Mouse (Mus musculus) liver, embryonic 14.5 days (tissue): ENCODE measurements around the gene Ttc6. TPM values are rescaled to one million over a fixed set of nuclear protein-coding genes. Genes with fewer than 3 reads are reported as not detected.

Experiments used
- ATAC-seq: fragments of 200-750 bp; cut with Nextera tagmentation; 2 replicates; pipeline ENCODE4 v1.8.0; 2017; ENCODE audit warnings: moderate number of reproducible peaks, mild to moderate bottlenecking, moderate library complexity; ENCODE audit not compliant: insufficient read depth
- DNase-seq, 3 experiments: peaks; one replicate each; pipeline ENCODE4 v3.0.0-alpha.2; 2012 to 2013; ENCODE audit warnings: low read depth in 3 of 3, low spot score in 3 of 3
- H3K27ac ChIP-seq: fragments of 300-500 bp; sonication (generic); 2 replicates; pipeline ENCODE4 v1.5.1; 2014; ENCODE audit warnings: moderate library complexity, mild to moderate bottlenecking, control low read depth, inconsistent platforms
- H3K27me3 ChIP-seq: fragments of 300-500 bp; sonication (generic); 2 replicates; pipeline ENCODE4 v1.6.1; 2014; ENCODE audit warnings: mild to moderate bottlenecking, low read length, moderate library complexity; ENCODE audit not compliant: control insufficient read depth, insufficient read depth
- H3K36me3 ChIP-seq: fragments of 300-500 bp; sonication (generic); replicated peaks from 2 replicates; pipeline ENCODE4 v1.6.1; 2014; ENCODE audit warnings: low read depth; ENCODE audit not compliant: control insufficient read depth, insufficient read depth
- H3K4me1 ChIP-seq, 2 experiments: fragments of 200-500 bp in 1 of 2; fragments of 300-500 bp in 1 of 2; sonication (generic) in 1 of 2; replicated peaks; 2 replicates each; pipeline ENCODE4 v1.6.1; 2012 to 2014; ENCODE audit warnings: antibody characterized with exemption in 1 of 2, inconsistent platforms in 1 of 2, low read length in 1 of 2; ENCODE audit not compliant: control insufficient read depth in 2 of 2, insufficient read depth in 2 of 2
- H3K4me2 ChIP-seq: fragments of 300-500 bp; sonication (generic); 2 replicates; pipeline ENCODE4 v1.6.1; 2014; ENCODE audit warnings: low read depth, mild to moderate bottlenecking, control low read depth, moderate library complexity
- H3K4me3 ChIP-seq, 2 experiments: fragments of 200-500 bp in 1 of 2; fragments of 300-500 bp in 1 of 2; sonication (generic) in 1 of 2; 2 replicates each; pipeline ENCODE4 v1.5.1; 2012 to 2014; ENCODE audit warnings: low read depth in 2 of 2, low read length in 2 of 2, mild to moderate bottlenecking in 2 of 2, control low read depth in 1 of 2, inconsistent platforms in 1 of 2, moderate library complexity in 1 of 2; ENCODE audit not compliant: insufficient read depth in 1 of 2
- H3K9ac ChIP-seq: fragments of 300-500 bp; sonication (generic); replicated peaks from 2 replicates; pipeline ENCODE4 v1.6.1; 2014; ENCODE audit warnings: mild to moderate bottlenecking, control low read depth, moderate library complexity
- H3K9me3 ChIP-seq: fragments of 300-500 bp; sonication (generic); 2 replicates; pipeline ENCODE4 v1.6.1; 2016; ENCODE audit warnings: low read length, mixed read lengths; ENCODE audit not compliant: control insufficient read depth
- CTCF ChIP-seq: IDR thresholded peaks from 2 replicates; pipeline ENCODE4 v1.5.1; 2016; ENCODE audit warnings: antibody characterized with exemption, low read depth, control low read depth
- EP300 ChIP-seq: IDR thresholded peaks from 2 replicates; pipeline ENCODE4 v1.6.1; 2016; ENCODE audit warnings: antibody characterized with exemption, low read depth
- WGBS: fragments of 180-500 bp; shearing (Covaris S2); extraction: QIAGEN DNeasy Blood & Tissue Kit; methylation state at CpG from one replicate; pipeline ENCODE4 v1.1.7; 2014; ENCODE audit not compliant: insufficient replicate concordance; 5-methylcytosine and 5-hydroxymethylcytosine counted together
- polyA plus RNA-seq, 2 experiments: library from polyadenylated mRNA; depleted of rRNA in 1 of 2; stranded (reverse) in 1 of 2; unstranded in 1 of 2; fragments of >200 nt; fragmentation: Nextera tagmentation in 1 of 2; extraction: Ambion mirVana in 1 of 2; gene quantifications; 2 replicates each; pipeline versions ENCODE4 v1.2.1 to v1.2.3; 2012 to 2014

The Ttc6 gene
- polyA plus RNA-seq, 2 experiments, result 0.04 to 0.08 TPM

GRCm38 (mm10) chr12:57541931-57542745 is 21.8 kb upstream of the Ttc6 start:
- TF ChIP-seq CTCF (no peak), EP300 (no peak)
- no peak overlapping the region; a peak in 2 of 4 replicates for H3K4me3 ChIP-seq
- no peak overlapping the region for H3K27ac ChIP-seq
- WGBS, result 4% methylated on average over 45 of the region's 46 CpGs
- ATAC-seq, result no peak
- peak overlapping the region; percentile 46 for H3K4me2 ChIP-seq
- DNase-seq, result no peak
- no peak overlapping the region for H3K9ac ChIP-seq
- no peaks in the 10 kb centered on the region for H3K9me3 ChIP-seq
- peaks cover 91% of the 10 kb centered on the region for H3K27me3 ChIP-seq
- H3K4me1 ChIP-seq, result no peaks in the 10 kb centered on the region
- H3K36me3 ChIP-seq, result no peaks in the 10 kb centered on the region

DNA sequence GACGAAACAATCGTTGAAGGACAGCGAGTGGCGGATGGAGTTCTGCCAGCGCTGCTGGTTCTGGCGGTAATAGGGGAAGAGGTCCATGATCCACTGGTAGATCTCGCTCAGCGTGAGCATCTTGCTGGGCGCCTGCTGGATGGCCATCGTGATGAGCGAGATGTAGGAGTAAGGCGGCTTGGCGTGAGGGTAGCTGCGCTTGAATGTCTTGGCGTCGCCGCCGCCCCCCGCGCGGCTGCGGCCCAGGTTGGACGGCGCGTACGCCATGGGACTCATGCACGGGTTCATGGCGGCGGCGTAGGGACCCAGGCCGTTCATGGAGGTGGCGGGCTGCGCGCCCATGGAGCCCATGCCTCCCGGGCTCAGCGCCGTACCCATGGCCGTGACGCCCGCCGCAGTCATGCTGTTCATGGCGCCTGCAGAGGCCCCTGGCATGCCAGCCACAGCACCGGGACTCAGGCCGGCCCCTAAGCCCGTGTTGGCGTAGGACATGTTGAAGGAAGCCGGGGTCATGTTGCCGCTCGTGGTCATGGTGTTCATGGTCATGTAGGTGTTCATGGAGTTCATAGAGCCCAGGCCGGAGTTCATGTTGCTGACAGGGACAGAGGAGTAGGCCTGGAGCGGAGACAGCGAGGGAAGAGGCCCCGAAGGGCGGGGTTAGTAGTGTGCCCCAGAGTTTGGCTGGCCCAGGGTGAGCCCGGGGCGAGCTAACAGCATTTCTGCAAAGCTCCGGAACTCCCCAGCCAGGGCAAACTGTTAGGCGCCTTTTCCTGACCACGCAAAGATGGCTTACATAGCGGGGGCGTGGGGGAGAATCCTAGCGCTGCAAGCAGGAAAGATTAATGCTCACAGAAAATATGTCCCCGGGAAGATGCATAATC is 20.9 kb upstream of the Ttc6 start:
- 2% methylated on average over 63 of the region's 63 CpGs for WGBS
- TF ChIP-seq CTCF, result no peak
- TF ChIP-seq EP300, result no peak
- peaks cover 96% of the 10 kb centered on the region for H3K27me3 ChIP-seq
- no peak overlapping the region for H3K9ac ChIP-seq
- peak overlapping the region; percentile 46 for H3K4me2 ChIP-seq
- no peaks in the 10 kb centered on the region for H3K4me1 ChIP-seq
- DNase-seq (no peak), ATAC-seq (no peak)
- no peak overlapping the region for H3K27ac ChIP-seq
- no peaks in the 10 kb centered on the region for H3K36me3 ChIP-seq
- H3K4me3 ChIP-seq, result peak overlapping the region; percentile 8 to 16; a peak in 2 of 4 replicates
- no peaks in the 10 kb centered on the region for H3K9me3 ChIP-seq

DNA sequence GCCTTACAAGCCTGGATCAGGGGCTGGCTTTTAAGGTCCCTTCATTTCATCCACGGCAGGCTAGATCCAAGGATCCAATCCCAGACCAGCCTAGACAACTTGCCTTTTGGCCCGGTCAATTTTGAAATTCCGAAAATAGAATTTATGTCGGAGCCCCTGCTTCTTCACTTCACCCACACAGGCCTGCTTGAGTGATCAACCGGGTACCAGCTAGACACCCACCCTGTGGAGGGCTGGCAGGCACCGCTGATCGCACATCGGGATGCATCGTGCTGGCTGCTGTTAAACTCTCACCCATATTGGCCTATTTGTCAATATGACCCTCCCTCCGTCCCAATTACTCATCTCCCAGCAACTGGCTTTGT is 20.3 kb upstream of the Ttc6 start:
- Histone ChIP-seq H3K4me3 (0 out of 4 replicates have a peak overlapping the region, but pooled peaks of 1 of the 2 experiments have one; percentile 13), H3K27ac (no peak overlapping the region), H3K36me3 (no peaks in the 10 kb centered on the region), H3K9me3 (no peaks in the 10 kb centered on the region), H3K4me1 (no peaks in the 10 kb centered on the region), H3K9ac (no peak overlapping the region), H3K27me3 (peaks cover 96% of the 10 kb centered on the region), H3K4me2 (peak overlapping the region; percentile 46)
- WGBS, result 3% methylated on average over 10 of the region's 10 CpGs
- no peak for ATAC-seq
- no peak for DNase-seq
- TF ChIP-seq CTCF (no peak), EP300 (no peak)

- H3K27me3 ChIP-seq, result peaks cover 96% of the 10 kb centered on the region
- H3K4me3 ChIP-seq, result peak overlapping the region; percentile 48 to 52
- no peak overlapping the region for H3K27ac ChIP-seq
- no peak for ATAC-seq
- no peaks in the 10 kb centered on the region for H3K36me3 ChIP-seq
- DNase-seq, result peak; percentile 37 to 54 (median 39)
- H3K4me1 ChIP-seq, result no peaks in the 10 kb centered on the region
- 3% methylated on average over 31 of the region's 31 CpGs for WGBS
- no peaks in the 10 kb centered on the region for H3K9me3 ChIP-seq
- peak overlapping the region; percentile 40; the same call in 1 of the 2 replicates for H3K9ac ChIP-seq
- TF ChIP-seq EP300 (no peak), CTCF (peak; percentile 47)
- peak overlapping the region; percentile 58 for H3K4me2 ChIP-seq
Measured at GRCm38 (mm10) chr12:57544641-57545370, 19.1 kb upstream of the Ttc6 start.
